Mouse (Mus musculus): ENCODE results near the gene Map7. TPM values are rescaled to one million over a fixed set of nuclear protein-coding genes. Genes with fewer than 3 reads are reported as not detected.

Map7 gene
- polyA plus RNA-seq, 1 experiment = 0.23 TPM

- no peak overlapping the region for H3K4me3 ChIP-seq (ENCODE audit: insufficient read depth, low read length)
- TF ChIP-seq CTCF (IDR thresholded peaks at IDR 0.05; ENCODE audit: borderline replicate concordance, insufficient read depth, low read length) (no peak), POLR2A (IDR thresholded peaks at IDR 0.05; ENCODE audit: low read depth, low read length) (no peak)
- no peaks in the 10 kb centered on the region for H3K4me1 ChIP-seq (ENCODE audit: control insufficient read depth, insufficient read depth, low read length)
- H3K27ac ChIP-seq (ENCODE audit: insufficient read depth, low read length) = no peak overlapping the region
Observed at GRCm38 (mm10) chr10:20243321-20243720, 95.0 kb downstream of the Map7 start.

GRCm38 (mm10) chr10:20245082-20245481 lies 96.8 kb downstream of the Map7 start:
- no peak overlapping the region for H3K27ac ChIP-seq (ENCODE audit: insufficient read depth, low read length)
- no peak for TF ChIP-seq CTCF (IDR thresholded peaks at IDR 0.05; ENCODE audit: borderline replicate concordance, insufficient read depth, low read length)
- TF ChIP-seq POLR2A (IDR thresholded peaks at IDR 0.05; ENCODE audit: low read depth, low read length) = no peak
- no peaks in the 10 kb centered on the region for H3K4me1 ChIP-seq (ENCODE audit: control insufficient read depth, insufficient read depth, low read length)
- H3K4me3 ChIP-seq (ENCODE audit: insufficient read depth, low read length) = no peak overlapping the region

GRCm38 (mm10) chr10:20249091-20249490 lies 100.8 kb downstream of the Map7 start:
- no peaks in the 10 kb centered on the region for H3K4me1 ChIP-seq (ENCODE audit: control insufficient read depth, insufficient read depth, low read length)
- TF ChIP-seq POLR2A (IDR thresholded peaks at IDR 0.05; ENCODE audit: low read depth, low read length) (no peak), CTCF (IDR thresholded peaks at IDR 0.05; ENCODE audit: borderline replicate concordance, insufficient read depth, low read length) (no peak)
- no peak overlapping the region for H3K4me3 ChIP-seq (ENCODE audit: insufficient read depth, low read length)
- no peak overlapping the region for H3K27ac ChIP-seq (ENCODE audit: insufficient read depth, low read length)

- no peak overlapping the region for H3K27ac ChIP-seq (ENCODE audit: insufficient read depth, low read length)
- TF ChIP-seq POLR2A (IDR thresholded peaks at IDR 0.05; ENCODE audit: low read depth, low read length) = no peak
- TF ChIP-seq CTCF (IDR thresholded peaks at IDR 0.05; ENCODE audit: borderline replicate concordance, insufficient read depth, low read length) = no peak
Observed at GRCm38 (mm10) chr10:20255579-20255978, 107.3 kb downstream of the Map7 start.

GRCm38 (mm10) chr10:20257054-20257643 lies 108.9 kb downstream of the Map7 start:
- TF ChIP-seq CTCF (IDR thresholded peaks at IDR 0.05; ENCODE audit: borderline replicate concordance, insufficient read depth, low read length) (no peak), POLR2A (IDR thresholded peaks at IDR 0.05; ENCODE audit: low read depth, low read length) (no peak)
- H3K4me1 ChIP-seq (ENCODE audit: control insufficient read depth, insufficient read depth, low read length) = no peaks in the 10 kb centered on the region
- H3K27ac ChIP-seq (ENCODE audit: insufficient read depth, low read length) = no peak overlapping the region
- no peak overlapping the region for H3K4me3 ChIP-seq (ENCODE audit: insufficient read depth, low read length)

More at GRCm38 (mm10) chr10:20255579-20255978, 107.3 kb downstream of the Map7 start:
- H3K4me3 ChIP-seq (ENCODE audit: insufficient read depth, low read length) = no peak overlapping the region
- H3K4me1 ChIP-seq (ENCODE audit: control insufficient read depth, insufficient read depth, low read length) = no peaks in the 10 kb centered on the region

- TF ChIP-seq POLR2A (IDR thresholded peaks at IDR 0.05; ENCODE audit: low read depth, low read length) (no peak), CTCF (IDR thresholded peaks at IDR 0.05; ENCODE audit: borderline replicate concordance, insufficient read depth, low read length) (no peak)
- H3K27ac ChIP-seq (ENCODE audit: insufficient read depth, low read length) = no peak overlapping the region
Observed at GRCm38 (mm10) chr10:20257721-20258720, 109.8 kb downstream of the Map7 start.

GRCm38 (mm10) chr10:20259476-20259875 lies 111.2 kb downstream of the Map7 start:
- no peak overlapping the region for H3K27ac ChIP-seq (ENCODE audit: insufficient read depth, low read length)
- H3K4me1 ChIP-seq (ENCODE audit: control insufficient read depth, insufficient read depth, low read length) = no peaks in the 10 kb centered on the region
- no peak for TF ChIP-seq POLR2A (IDR thresholded peaks at IDR 0.05; ENCODE audit: low read depth, low read length)
- TF ChIP-seq CTCF (IDR thresholded peaks at IDR 0.05; ENCODE audit: borderline replicate concordance, insufficient read depth, low read length) = no peak
- H3K4me3 ChIP-seq (ENCODE audit: insufficient read depth, low read length) = no peak overlapping the region

More at GRCm38 (mm10) chr10:20257721-20258720, 109.8 kb downstream of the Map7 start:
- H3K4me3 ChIP-seq (ENCODE audit: insufficient read depth, low read length) = no peak overlapping the region
- H3K4me1 ChIP-seq (ENCODE audit: control insufficient read depth, insufficient read depth, low read length) = no peaks in the 10 kb centered on the region

- TF ChIP-seq CTCF (IDR thresholded peaks at IDR 0.05; ENCODE audit: borderline replicate concordance, insufficient read depth, low read length) (no peak), POLR2A (IDR thresholded peaks at IDR 0.05; ENCODE audit: low read depth, low read length) (no peak)
- no peaks in the 10 kb centered on the region for H3K4me1 ChIP-seq (ENCODE audit: control insufficient read depth, insufficient read depth, low read length)
- no peak overlapping the region for H3K4me3 ChIP-seq (ENCODE audit: insufficient read depth, low read length)
- no peak overlapping the region for H3K27ac ChIP-seq (ENCODE audit: insufficient read depth, low read length)
Observed at GRCm38 (mm10) chr10:20262896-20263295, 114.6 kb downstream of the Map7 start.

- TF ChIP-seq POLR2A (IDR thresholded peaks at IDR 0.05; ENCODE audit: low read depth, low read length) (no peak), CTCF (IDR thresholded peaks at IDR 0.05; ENCODE audit: borderline replicate concordance, insufficient read depth, low read length) (no peak)
- H3K4me1 ChIP-seq (ENCODE audit: control insufficient read depth, insufficient read depth, low read length) = no peaks in the 10 kb centered on the region
- no peak overlapping the region for H3K4me3 ChIP-seq (ENCODE audit: insufficient read depth, low read length)
- no peak overlapping the region for H3K27ac ChIP-seq (ENCODE audit: insufficient read depth, low read length)
Observed at GRCm38 (mm10) chr10:20264479-20264878, 116.2 kb downstream of the Map7 start.

GRCm38 (mm10) chr10:20267032-20267431 lies 118.8 kb downstream of the Map7 start:
- Histone ChIP-seq H3K4me3 (ENCODE audit: insufficient read depth, low read length) (no peak overlapping the region), H3K27ac (ENCODE audit: insufficient read depth, low read length) (no peak overlapping the region), H3K4me1 (ENCODE audit: control insufficient read depth, insufficient read depth, low read length) (no peaks in the 10 kb centered on the region)
- TF ChIP-seq POLR2A (IDR thresholded peaks at IDR 0.05; ENCODE audit: low read depth, low read length) (no peak), CTCF (IDR thresholded peaks at IDR 0.05; ENCODE audit: borderline replicate concordance, insufficient read depth, low read length) (no peak)
